Mouse (Mus musculus) embryonic facial prominence, embryonic 10.5 days (tissue): Measurements from ENCODE around the gene Yipf2. TPM values are rescaled to one million over a fixed set of nuclear protein-coding genes. Genes with fewer than 3 reads are reported as not detected.
"Not testable (repeated sequence)": the region's sequence is repeated elsewhere in the genome, so short reads cannot be mapped to it uniquely, and the experiment has no call there.

Experiments
- DNase-seq: peaks from one replicate; pipeline ENCODE4 v3.0.0-alpha.2; 2017; ENCODE audit warnings: low spot score
- H3K27ac ChIP-seq: fragments of 300-500 bp; sonication (generic); replicated peaks from 2 replicates; pipeline ENCODE4 v1.5.1; 2016; ENCODE audit warnings: mild to moderate bottlenecking
- H3K27me3 ChIP-seq: fragments of 300-500 bp; sonication (generic); replicated peaks from 2 replicates; pipeline ENCODE4 v1.6.1; 2016; ENCODE audit warnings: low read depth, mild to moderate bottlenecking; ENCODE audit not compliant: poor library complexity, severe bottlenecking
- H3K36me3 ChIP-seq: fragments of 300-500 bp; sonication (generic); replicated peaks from 2 replicates; pipeline ENCODE4 v1.6.1; 2016; ENCODE audit warnings: mild to moderate bottlenecking, moderate library complexity
- H3K4me1 ChIP-seq: fragments of 300-500 bp; sonication (generic); 2 replicates; pipeline ENCODE4 v1.6.1; 2016
- H3K4me3 ChIP-seq: fragments of 300-500 bp; sonication (generic); 2 replicates; pipeline ENCODE4 v1.5.1; 2016; ENCODE audit warnings: mild to moderate bottlenecking, moderate library complexity
- H3K9me3 ChIP-seq: fragments of 300-500 bp; sonication (generic); 2 replicates; pipeline ENCODE4 v1.6.1; 2016; ENCODE audit warnings: mild to moderate bottlenecking
- WGBS: fragments of 180-500 bp; shearing (Covaris S2); methylation state at CpG from one replicate; pipeline ENCODE4 v1.1.7; 2016; 5-methylcytosine and 5-hydroxymethylcytosine counted together
- polyA plus RNA-seq: library from polyadenylated mRNA; unstranded; fragments of >200 nt; fragmentation: Nextera tagmentation; extraction: Ambion mirVana; gene quantifications from 2 replicates; pipeline ENCODE4 v1.2.1, GENCODE M21; 2016

The Yipf2 gene
- polyA plus RNA-seq, 1 experiment from 2014 or later = 21.2 TPM

GRCm38 (mm10) chr9:21615617-21616231 is 23.1 kb upstream of the Yipf2 start, which contains the start of gene Smarca4:
Smarca4 (plus strand) TSS chr9:21616169.
- under 1% methylated on average over 45 of the region's 45 CpGs for WGBS
- Histone ChIP-seq H3K27ac (peak within 1 kb of the TSS; percentile 99), H3K36me3 (peaks cover 27% of the 10 kb centered on the region), H3K27me3 (no peaks in the 10 kb centered on the region), H3K4me3 (peak within 1 kb of the TSS; percentile 82), H3K9me3 (no peaks in the 10 kb centered on the region), H3K4me1 (peaks cover 23% of the 10 kb centered on the region)
- DNase-seq = peak; percentile 100

GRCm38 (mm10) chr9:21614864-21615616 is 22.4 kb upstream of the Yipf2 start:
- no peaks in the 10 kb centered on the region for H3K27me3 ChIP-seq
- WGBS = 79% methylated on average over 15 of the region's 15 CpGs
- no peak for DNase-seq

GRCm38 (mm10) chr9:21609861-21610260 is 17.2 kb upstream of the Yipf2 start:
- WGBS = 81% methylated on average over 1 of the region's 1 CpGs
- DNase-seq = no peak
- no peaks in the 10 kb centered on the region for H3K36me3 ChIP-seq
- H3K27me3 ChIP-seq = no peaks in the 10 kb centered on the region
- peaks cover 4% of the 10 kb centered on the region; the same call in 1 of the 2 replicates for H3K4me1 ChIP-seq
- H3K4me3 ChIP-seq = no peak overlapping the region
- no peaks in the 10 kb centered on the region for H3K9me3 ChIP-seq
- H3K27ac ChIP-seq = no peak overlapping the region

More at GRCm38 (mm10) chr9:21614864-21615616, 22.4 kb upstream of the Yipf2 start:
- H3K9me3 ChIP-seq = no peaks in the 10 kb centered on the region
- H3K4me3 ChIP-seq = peak overlapping the region; percentile 82
- peaks cover 21% of the 10 kb centered on the region for H3K36me3 ChIP-seq
- H3K27ac ChIP-seq = peak overlapping the region; percentile 99
- H3K4me1 ChIP-seq = peaks cover 23% of the 10 kb centered on the region

DNA sequence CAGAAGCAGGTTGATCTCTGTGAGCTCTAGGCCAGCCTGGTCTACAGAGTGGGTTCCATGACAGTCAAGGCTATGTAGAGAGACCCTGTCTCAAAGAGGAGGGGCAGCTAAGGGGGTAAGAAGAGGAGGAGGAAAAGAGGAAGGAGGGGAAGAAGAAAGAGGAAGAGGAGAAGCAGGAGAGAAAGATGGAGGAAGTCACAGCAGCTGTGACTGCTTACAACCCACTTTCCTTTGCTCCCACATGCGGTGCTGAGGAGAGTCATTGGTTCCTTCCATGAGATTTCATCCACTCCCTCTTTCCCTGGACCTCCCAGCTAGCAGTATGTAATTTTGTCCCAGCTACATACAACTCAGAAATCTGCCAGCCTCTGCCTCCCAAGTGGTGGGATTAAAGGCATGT is 14.0 kb upstream of the Yipf2 start:
- Histone ChIP-seq H3K4me3 (no peak overlapping the region), H3K36me3 (no peaks in the 10 kb centered on the region), H3K27ac (no peak overlapping the region), H3K4me1 (no peaks in the 10 kb centered on the region; the same call in 1 of the 2 replicates), H3K27me3 (no peaks in the 10 kb centered on the region), H3K9me3 (no peaks in the 10 kb centered on the region)
- no peak for DNase-seq
- WGBS = 84% methylated on average over 1 of the region's 1 CpGs

DNA sequence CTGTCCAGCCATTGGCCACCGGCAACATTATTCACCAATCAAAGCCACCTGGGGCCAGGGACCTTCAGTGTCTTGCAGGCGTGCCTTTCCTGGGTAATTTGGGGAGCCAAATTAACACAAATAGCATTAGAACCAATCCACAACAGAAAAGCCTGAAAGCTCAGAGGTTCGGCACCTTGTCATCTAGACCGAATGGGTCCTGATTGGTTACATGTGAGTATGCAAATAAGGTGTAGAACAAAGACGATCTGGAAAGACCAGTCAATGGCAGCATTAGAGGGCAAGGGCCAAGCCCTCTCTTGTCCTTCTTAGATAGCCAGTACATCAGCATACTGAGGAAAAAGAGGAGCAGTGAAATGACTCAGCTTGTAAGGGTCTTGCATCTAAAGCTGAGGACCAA is 13.2 kb upstream of the Yipf2 start:
- H3K27ac ChIP-seq = no peak overlapping the region
- H3K4me1 ChIP-seq = no peaks in the 10 kb centered on the region; the same call in 1 of the 2 replicates
- H3K9me3 ChIP-seq = no peaks in the 10 kb centered on the region
- WGBS = 73% methylated on average over 5 of the region's 5 CpGs
- H3K36me3 ChIP-seq = no peaks in the 10 kb centered on the region
- DNase-seq = no peak
- H3K4me3 ChIP-seq = no peak overlapping the region
- H3K27me3 ChIP-seq = no peaks in the 10 kb centered on the region

- Histone ChIP-seq H3K27me3 (no peaks in the 10 kb centered on the region), H3K4me1 (no peaks in the 10 kb centered on the region; the same call in 1 of the 2 replicates), H3K36me3 (no peaks in the 10 kb centered on the region), H3K9me3 (no peaks in the 10 kb centered on the region), H3K4me3 (no peak overlapping the region), H3K27ac (no peak overlapping the region)
- no peak for DNase-seq
- 69% methylated on average over 5 of the region's 5 CpGs for WGBS
These were observed 11.5 kb upstream of the Yipf2 start for GRCm38 (mm10) chr9:21604119-21604518.

- WGBS = 50% methylated on average over 10 of the region's 10 CpGs
- Histone ChIP-seq H3K4me1 (no peaks in the 10 kb centered on the region; the same call in 1 of the 2 replicates), H3K9me3 (no peaks in the 10 kb centered on the region), H3K4me3 (no peak overlapping the region), H3K27ac (no peak overlapping the region), H3K27me3 (no peaks in the 10 kb centered on the region), H3K36me3 (peaks cover 2% of the 10 kb centered on the region; the same call in 1 of the 2 replicates)
- peak; percentile 77 for DNase-seq
These were observed 9.2 kb upstream of the Yipf2 start for GRCm38 (mm10) chr9:21601722-21602399.

DNA sequence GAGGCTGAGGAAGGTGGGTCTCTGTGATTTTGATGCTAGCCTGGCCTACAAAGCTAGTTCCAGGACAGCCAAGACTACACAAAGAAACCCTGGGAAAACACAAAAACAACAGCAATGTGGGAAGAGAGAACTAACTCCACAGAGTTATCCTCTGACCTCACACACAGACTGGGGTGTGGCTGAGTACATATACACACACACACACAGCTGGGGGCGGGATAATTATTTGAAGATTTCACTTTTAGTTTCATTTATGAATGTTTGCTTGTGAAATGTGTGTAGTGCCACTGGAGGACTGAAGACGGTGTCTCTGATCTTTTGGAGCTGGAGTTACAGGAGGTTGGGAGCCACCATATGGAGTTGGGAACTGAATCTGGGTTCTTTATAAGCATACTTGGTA is 8.4 kb upstream of the Yipf2 start:
- Histone ChIP-seq H3K27me3 (no peaks in the 10 kb centered on the region), H3K36me3 (peaks cover 9% of the 10 kb centered on the region), H3K9me3 (no peaks in the 10 kb centered on the region), H3K27ac (no peak overlapping the region), H3K4me1 (no peaks in the 10 kb centered on the region; the same call in 1 of the 2 replicates), H3K4me3 (no peak overlapping the region)
- WGBS = 86% methylated on average over 2 of the region's 2 CpGs
- DNase-seq = no peak

DNA sequence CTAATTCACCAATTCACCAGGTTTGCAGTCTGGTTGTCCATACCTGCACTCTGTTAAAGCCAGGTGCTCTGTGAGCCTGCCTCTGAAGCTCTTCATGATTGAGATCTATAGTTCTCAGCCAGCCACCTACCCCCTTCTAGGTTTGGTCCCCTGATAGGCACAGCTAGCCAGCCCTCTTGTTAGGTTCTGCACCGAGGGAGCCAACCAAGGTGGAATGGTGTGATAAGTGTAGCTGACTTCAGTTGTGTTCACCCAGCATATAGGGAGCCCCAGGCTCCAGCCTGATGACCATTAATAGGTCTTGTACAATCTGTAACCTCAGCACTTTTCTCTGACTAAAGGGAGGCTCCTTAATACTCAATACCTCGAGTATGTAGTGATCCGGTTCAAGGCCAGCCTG is 7.6 kb upstream of the Yipf2 start:
- Histone ChIP-seq H3K27me3 (no peaks in the 10 kb centered on the region), H3K27ac (no peak overlapping the region), H3K36me3 (peaks cover 18% of the 10 kb centered on the region), H3K4me3 (no peak overlapping the region), H3K4me1 (no peaks in the 10 kb centered on the region; the same call in 1 of the 2 replicates), H3K9me3 (no peaks in the 10 kb centered on the region)
- WGBS = 80% methylated on average over 3 of the region's 3 CpGs
- no peak for DNase-seq

DNA sequence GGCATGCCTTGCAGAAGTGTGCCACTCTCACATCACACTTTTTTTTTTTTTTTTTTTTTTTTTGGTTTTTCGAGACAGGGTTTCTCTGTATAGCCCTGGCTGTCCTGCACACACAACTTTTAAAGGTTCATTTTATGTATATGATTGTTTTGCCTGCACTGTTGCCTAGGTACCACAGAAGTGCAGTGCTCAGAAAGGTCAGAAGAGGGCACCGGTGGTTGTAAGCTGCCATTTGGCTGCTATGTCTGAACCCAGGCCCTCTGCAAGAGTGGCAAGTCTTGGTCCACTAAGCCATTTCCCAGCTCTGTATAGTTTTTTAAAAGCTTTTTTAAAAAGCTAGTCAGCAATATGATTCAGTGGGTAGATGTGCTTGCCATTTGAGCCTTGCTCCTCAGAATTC is 5.6 kb upstream of the Yipf2 start:
- no peak overlapping the region for H3K27ac ChIP-seq
- peaks cover 24% of the 10 kb centered on the region for H3K36me3 ChIP-seq
- no peaks in the 10 kb centered on the region for H3K27me3 ChIP-seq
- 34% methylated on average over 2 of the region's 2 CpGs for WGBS
- DNase-seq = no peak
- no peaks in the 10 kb centered on the region for H3K9me3 ChIP-seq
- H3K4me3 ChIP-seq = no peak overlapping the region
- H3K4me1 ChIP-seq = peaks cover 12% of the 10 kb centered on the region

- H3K36me3 ChIP-seq = peaks cover 40% of the 10 kb centered on the region
- no peak for DNase-seq
- H3K9me3 ChIP-seq = no peaks in the 10 kb centered on the region
- WGBS = 86% methylated on average over 2 of the region's 2 CpGs
- no peak overlapping the region for H3K4me3 ChIP-seq
- no peaks in the 10 kb centered on the region for H3K27me3 ChIP-seq
- H3K27ac ChIP-seq = no peak overlapping the region
- H3K4me1 ChIP-seq = peaks cover 29% of the 10 kb centered on the region
These were observed 2.2 kb upstream of the Yipf2 start for GRCm38 (mm10) chr9:21594838-21595237.

DNA sequence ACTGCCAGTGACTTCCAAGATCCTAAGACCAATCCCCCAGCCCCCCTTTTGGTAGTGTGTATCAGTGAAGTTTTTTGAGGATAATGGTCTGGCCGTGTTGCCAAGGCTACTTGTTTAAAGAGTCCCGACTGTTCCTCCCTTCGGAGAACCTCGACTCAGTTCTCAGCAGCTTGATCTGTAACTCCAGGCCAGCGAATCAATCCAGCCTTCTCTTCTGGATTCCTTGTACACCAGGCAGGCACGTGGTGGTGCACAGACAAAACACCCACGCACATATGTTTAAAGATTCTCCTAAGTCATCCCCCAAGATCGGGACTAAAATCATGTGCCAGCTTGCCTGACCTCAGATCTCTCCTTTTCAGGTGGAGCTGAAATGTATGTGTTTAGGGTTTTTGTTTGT is 1.7 kb upstream of the Yipf2 start:
- Histone ChIP-seq H3K4me3 (peak overlapping the region; percentile 91), H3K36me3 (peaks cover 45% of the 10 kb centered on the region), H3K4me1 (peaks cover 29% of the 10 kb centered on the region)
- H3K27ac ChIP-seq, H3K27me3 ChIP-seq, DNase-seq, H3K9me3 ChIP-seq: not testable (repeated sequence)
- 91% methylated on average over 8 of the region's 8 CpGs for WGBS
